17 mouse cellular contexts compared by ENCODE assay signal in the genomic region with DNA sequence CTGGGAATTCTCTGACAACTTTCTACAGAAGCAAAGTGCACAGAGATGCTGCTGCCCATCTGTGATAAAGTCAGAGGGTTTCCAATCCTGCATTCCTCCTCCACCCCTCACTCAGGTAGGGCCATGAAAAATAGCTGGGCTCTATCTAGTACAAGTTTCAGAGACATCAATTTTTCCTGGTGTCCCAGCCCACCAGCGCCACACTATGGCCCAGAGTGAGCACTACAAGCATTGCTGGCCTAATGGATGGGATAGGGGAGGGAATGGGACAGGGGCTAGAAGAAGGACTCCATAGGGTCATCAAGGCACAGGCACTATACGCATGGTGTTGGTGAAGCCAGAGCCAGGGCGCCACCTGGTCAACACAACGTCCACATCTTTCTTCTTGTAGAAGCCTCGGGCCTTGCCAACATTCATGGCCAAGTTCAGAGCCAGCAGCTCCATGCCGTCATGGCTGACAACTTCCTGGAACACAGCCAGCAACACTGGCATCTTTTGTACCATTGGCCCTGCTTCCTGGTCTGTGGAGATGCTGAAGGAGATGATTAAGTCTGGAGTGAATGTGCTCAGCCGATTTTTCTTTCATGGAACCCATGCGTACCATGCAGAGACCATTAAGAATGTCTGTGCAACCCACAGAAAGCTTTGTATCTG. TPM values are rescaled to one million over a fixed set of nuclear protein-coding genes. Genes with fewer than 3 reads are reported as not detected.
DNase-seq lines count a peak whose midpoint lies in the region; TF ChIP-seq lines count a peak whose summit lies in the region.
"Had no signal": no experiment of that assay in that cellular context is flagged by ENCODE, and none has a peak within 500 bp of the region (broad histone marks: within the 10 kb centered on the region; RNA-seq: fewer than 3 reads in every experiment).

No protein-coding gene starts in this region.

- peak in 1 of 2 experiments; percentile 41; a peak in 2 of 4 replicates for TF ChIP-seq CTCF in CH12.LX (conservative IDR thresholded peaks at IDR 0.05 in 1 of 2, IDR thresholded peaks at IDR 0.05 in 1 of 2; ENCODE audit: low read depth in 2 of 2, low read length in 2 of 2)

- TF ChIP-seq POLR2A in CH12.LX (IDR thresholded peaks at IDR 0.05; ENCODE audit: low read depth, low read length), result no peak

- no peak overlapping the region for H3K27ac ChIP-seq in CH12.LX (ENCODE audit: insufficient read depth, low read depth)
- H3K27ac ChIP-seq: embryonic facial prominence, embryonic 13.5 days; forebrain, embryonic 13.5 days; limb, embryonic 15.5 days had no signal

- no peak overlapping the region for H3K4me2 ChIP-seq in CH12.LX (ENCODE audit: insufficient read depth, low read depth, poor library complexity, severe bottlenecking)
- H3K4me2 ChIP-seq: embryonic facial prominence, embryonic 13.5 days; forebrain, embryonic 13.5 days; limb, embryonic 15.5 days had no signal

- no peak for TF ChIP-seq EP300 in CH12.LX (IDR thresholded peaks at IDR 0.05; ENCODE audit: low read length)

- H3K4me3 ChIP-seq in CH12.LX (replicated peaks in 1 of 3; ENCODE audit: low read depth in 2 of 3, low read length in 2 of 3, poor library complexity in 1 of 3), result no peak overlapping the region
- H3K4me3 ChIP-seq: embryonic facial prominence, embryonic 13.5 days; forebrain, embryonic 13.5 days; limb, embryonic 15.5 days; myocyte had no signal

- H3K36me3 ChIP-seq in CH12.LX (replicated peaks in 1 of 2; ENCODE audit: control insufficient read depth in 1 of 2, insufficient read depth in 1 of 2, low read length in 1 of 2), result no peaks in the 10 kb centered on the region
- H3K36me3 ChIP-seq: embryonic facial prominence, embryonic 13.5 days; limb, embryonic 15.5 days had no signal

- H3K79me2 ChIP-seq in CH12.LX (replicated peaks; ENCODE audit: control insufficient read depth, extremely low read depth, insufficient read depth, poor library complexity, severe bottlenecking), result no peaks in the 10 kb centered on the region

- in situ Hi-C loops in CH12.LX (cut with MboI; ENCODE audit: low pct_ligation_motif_present, low pct_unique_long_range_greater_than_20kb, low sequenced_read_pairs), result loop anchor here (25.0 kb wide), 1 partner anchor 107 kb away; no protein-coding TSS in a partner anchor

- intact Hi-C loops in left cerebral cortex, postnatal 4 days (cut with DNase I), result no loop called here

- H3K4me1 ChIP-seq in CH12.LX (ENCODE audit: control insufficient read depth in 1 of 2, insufficient read depth in 2 of 2), result no peaks in the 10 kb centered on the region
- H3K4me1 ChIP-seq: embryonic facial prominence, embryonic 13.5 days; forebrain, embryonic 13.5 days; limb, embryonic 15.5 days had no signal

- peak; percentile 30 for TF ChIP-seq RAD21 in CH12.LX (IDR thresholded peaks at IDR 0.05; ENCODE audit: low read depth, low read length)

- no peaks in the 10 kb centered on the region for H3K9me3 ChIP-seq in CH12.LX (replicated peaks; ENCODE audit: low read length)
- H3K9me3 ChIP-seq: embryonic facial prominence, embryonic 13.5 days; forebrain, embryonic 13.5 days; limb, embryonic 15.5 days had no signal

- DNase-seq in adrenal gland, postnatal 36 days, result peak; percentile 11 to 12
- no peak for DNase-seq in adrenal gland, adult 2 months
- DNase-seq in left cerebral cortex, postnatal 4 days, result peak; percentile 11
- no peak for DNase-seq in left cerebral cortex, adult 11 months (ENCODE audit: low spot score)
- DNase-seq in CH12.LX (ENCODE audit: extremely low read depth), result no peak
- DNase-seq in kidney, adult 8-10 months, result peak; percentile 9 to 28
- DNase-seq in embryo, embryonic 10 days (ENCODE audit: low spot score), result no peak
- no peak for DNase-seq in heart, adult 18-20 months
- DNase-seq: cerebellum, adult 9-11 months; gastrocnemius, postnatal 25 days; heart, postnatal 10 days; layer of hippocampus, postnatal 36 days; thymus, adult 18-20 months had no signal

- no peaks in the 10 kb centered on the region for H3K27me3 ChIP-seq in CH12.LX (replicated peaks)
- H3K27me3 ChIP-seq: embryonic facial prominence, embryonic 13.5 days; forebrain, embryonic 13.5 days; limb, embryonic 15.5 days had no signal

- no peak overlapping the region for H3K9ac ChIP-seq in CH12.LX (ENCODE audit: insufficient read depth, low read depth)
- H3K9ac ChIP-seq: embryonic facial prominence, embryonic 13.5 days; forebrain, embryonic 13.5 days; limb, embryonic 15.5 days had no signal

- dilution Hi-C loops in CH12.LX (cut with MboI; ENCODE audit: extremely low pct_ligation_motif_present, extremely low pct_unique_long_range_greater_than_20kb, low sequenced_read_pairs), result no loop called here

TF ChIP-seq in CH12.LX, 34 proteins besides CTCF, POLR2A, EP300 and RAD21:
- TF ChIP-seq SMC3 (IDR thresholded peaks at IDR 0.05; ENCODE audit: low read depth, low read length) (peak; percentile 10; the same call in 1 of the 2 replicates), HCFC1 (IDR thresholded peaks at IDR 0.05; ENCODE audit: low read depth, low read length) (no peak), MAFK (IDR thresholded peaks at IDR 0.05; ENCODE audit: insufficient replicate concordance, low read length) (no peak)

RNA-seq across cellular contexts. Expression of gene Txlng, which starts 15.3 kb away (rescaled TPM):
- 10 to 100 TPM; 17.9 to 18.4 TPM for total RNA-seq in adrenal gland, postnatal 36 days (2021)
- total RNA-seq in adrenal gland, adult 2 months (2021), result 10 to 100 TPM; 19.5 to 23.9 TPM
- 0.89 and 1.1 TPM in 2 replicates for polyA plus RNA-seq in adrenal gland, adult 2 months (2012; rRNA removed)
- 10 to 100 TPM; 12.3 to 13.7 TPM for total RNA-seq in left cerebral cortex, postnatal 4 days (2021)
- 12.7 and 13.7 TPM in 2 replicates for total RNA-seq in CH12.LX (2012; rRNA removed)
- 29.2 and 33.2 TPM in 2 replicates for total RNA-seq in CH12.LX (2014; rRNA removed)
- 20.7 and 22.1 TPM in 2 replicates for polyA plus RNA-seq in CH12.LX (2012; ENCODE audit: insufficient read length, low read depth)
- 1 to 10 TPM; 5.4 to 6.2 TPM for total RNA-seq in heart, adult 18-20 months (2021)

RNA-seq across cellular contexts. Expression of gene Syap1, which starts 43.7 kb away (rescaled TPM):
- total RNA-seq in adrenal gland, postnatal 36 days (2021), result 10 to 100 TPM; 84.9 to 85.0 TPM
- 10 to 100 TPM; 76.9 to 79.7 TPM for total RNA-seq in adrenal gland, adult 2 months (2021)
- 10.0 and 10.7 TPM in 2 replicates for polyA plus RNA-seq in adrenal gland, adult 2 months (2012; rRNA removed)
- total RNA-seq in left cerebral cortex, postnatal 4 days (2021), result 10 to 100 TPM; 34.0 TPM
- 5.9 and 6.2 TPM in 2 replicates for total RNA-seq in CH12.LX (2012; rRNA removed)
- 14.7 and 18.1 TPM in 2 replicates for total RNA-seq in CH12.LX (2014; rRNA removed)
- polyA plus RNA-seq in CH12.LX (2012; ENCODE audit: insufficient read length, low read depth), result 12.3 and 13.4 TPM in 2 replicates
- 10 to 100 TPM; 27.5 to 30.6 TPM for total RNA-seq in heart, adult 18-20 months (2021)

RNA-seq across cellular contexts. Expression of gene Ctps2, which starts 56.5 kb away (rescaled TPM):
- total RNA-seq in adrenal gland, postnatal 36 days (2021), result 10 to 100 TPM; 59.2 to 88.0 TPM
- total RNA-seq in adrenal gland, adult 2 months (2021), result 10 to 100 TPM; 57.2 to 72.6 TPM
- 5.3 and 8.5 TPM in 2 replicates for polyA plus RNA-seq in adrenal gland, adult 2 months (2012; rRNA removed)
- total RNA-seq in left cerebral cortex, postnatal 4 days (2021), result 100 to 1,000 TPM in 1 of 2 experiments, 10 to 100 TPM in 1; 94.5 to 117 TPM
- 18.9 and 23.3 TPM in 2 replicates for total RNA-seq in CH12.LX (2012; rRNA removed)
- total RNA-seq in CH12.LX (2014; rRNA removed), result 26.4 and 36.9 TPM in 2 replicates
- 22.3 and 29.4 TPM in 2 replicates for polyA plus RNA-seq in CH12.LX (2012; ENCODE audit: insufficient read length, low read depth)
- 10 to 100 TPM; 13.3 to 13.4 TPM for total RNA-seq in heart, adult 18-20 months (2021)

Comparison
In these comparisons a context has a peak if more than half of its experiments do, and no peak if none do; other contexts are left out.
1. DNase-seq: peak in adrenal gland, postnatal 36 days (2 of 2), left cerebral cortex, postnatal 4 days (single experiment) and kidney, adult 8-10 months (2 of 2); none in adrenal gland, adult 2 months (single experiment), left cerebral cortex, adult 11 months (single experiment), CH12.LX (single experiment), embryo, embryonic 10 days (single experiment) and heart, adult 18-20 months (0 of 2).